Mouse (Mus musculus): ENCODE measurements around the gene Zdhhc11.

DNA sequence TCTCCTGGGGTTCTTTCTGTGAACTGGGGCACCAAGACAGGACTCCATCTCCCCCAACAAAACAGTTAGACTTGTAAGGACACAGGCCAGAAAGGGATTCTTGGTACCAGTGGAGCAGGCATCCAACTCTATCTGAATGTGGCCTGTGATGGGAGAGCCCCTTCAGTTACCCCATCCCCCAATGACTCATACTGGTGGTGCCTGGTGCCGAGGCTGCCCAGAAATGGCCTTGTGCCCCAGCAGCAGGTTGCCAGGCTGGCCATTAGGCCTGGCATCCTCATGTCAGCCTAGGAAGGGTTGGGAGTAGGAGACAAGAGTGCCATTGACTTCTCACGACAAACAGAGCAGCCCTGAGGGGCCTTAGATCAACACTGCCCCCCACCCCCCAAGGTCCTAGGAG is 64.5 kb downstream of the Zdhhc11 start:
- TF ChIP-seq CTCF (IDR thresholded peaks at IDR 0.05; ENCODE audit: low read depth, low read length) (no peak), EP300 (IDR thresholded peaks at IDR 0.05; ENCODE audit: insufficient read depth, low read depth, low read length) (no peak)

Measured in ES-Bruce4 (cell line).